ENCODE assay signal across 9 mouse cellular contexts in the genomic region with DNA sequence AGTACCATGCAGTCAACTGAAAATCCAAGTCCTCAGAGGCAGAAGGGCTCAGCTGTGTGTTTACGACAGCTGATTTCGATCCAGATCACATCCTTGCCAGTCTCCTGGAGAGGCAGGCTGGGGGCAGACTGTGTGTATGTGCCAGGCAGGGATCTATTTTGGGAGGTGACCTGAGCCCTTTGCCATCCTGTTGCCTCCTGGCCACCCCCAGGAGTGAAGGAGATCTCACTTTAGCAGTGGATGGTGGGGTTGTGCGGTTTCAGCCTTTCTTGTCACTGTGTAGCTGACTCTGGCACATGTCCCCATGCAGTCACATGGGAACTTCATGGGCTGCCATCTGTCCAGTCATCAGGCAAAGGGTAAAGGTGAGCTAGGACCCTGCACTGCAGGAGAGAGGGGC.
A peak's percentile ranks its signal among the peaks of the same experiment; 100 is the strongest.
DNase-seq lines count a peak whose midpoint lies in the region.
"Had no signal": no experiment of that assay in that cellular context is flagged by ENCODE, and none has a peak within 500 bp of the region (broad histone marks: within the 10 kb centered on the region; RNA-seq: fewer than 3 reads in every experiment).

No protein-coding gene starts in this region.

- DNase-seq in heart, adult 11 months = peak; percentile 93
- DNase-seq in heart, postnatal 25 days (ENCODE audit: low spot score) = no peak
- DNase-seq in retina, postnatal 1 day = peak; percentile 11
- DNase-seq in retina, embryonic 14.5 days (ENCODE audit: low spot score) = no peak
- DNase-seq in heart, adult 9 months (ENCODE audit: low spot score in 2 of 2) = peak; percentile 38 to 41
- peak; percentile 93 for DNase-seq in skeletal muscle tissue, adult 2 months (ENCODE audit: low read depth, low spot score)
- DNase-seq in lung, postnatal 36 days = no peak
- no peak for DNase-seq in left cerebral cortex, postnatal 4 days
- DNase-seq: kidney, adult 18-20 months had no signal

- intact Hi-C loops in heart, postnatal 25 days (cut with DNase I) = no loop called here
- intact Hi-C loops in left cerebral cortex, postnatal 4 days (cut with DNase I) = no loop called here

Comparison
In these comparisons a context has a peak if more than half of its experiments do, and no peak if none do; other contexts are left out.
1. DNase-seq: peak in heart, adult 11 months (single experiment), retina, postnatal 1 day (single experiment), heart, adult 9 months (2 of 2) and skeletal muscle tissue, adult 2 months (single experiment); none in heart, postnatal 25 days (single experiment), retina, embryonic 14.5 days (single experiment), lung, postnatal 36 days (single experiment) and left cerebral cortex, postnatal 4 days (single experiment).